Mouse (Mus musculus) cerebellum, postnatal 14 days (tissue): ENCODE measurements around the gene Esrrg.
A peak's percentile ranks its signal among the peaks of the same experiment; 100 is the strongest.

ENCODE experiments used
- DNase-seq, 2 experiments: peaks; one replicate each; pipeline ENCODE4 v3.0.0; 2021; ENCODE audit warnings: mixed read lengths in 2 of 2

Gene Esrrg

DNA sequence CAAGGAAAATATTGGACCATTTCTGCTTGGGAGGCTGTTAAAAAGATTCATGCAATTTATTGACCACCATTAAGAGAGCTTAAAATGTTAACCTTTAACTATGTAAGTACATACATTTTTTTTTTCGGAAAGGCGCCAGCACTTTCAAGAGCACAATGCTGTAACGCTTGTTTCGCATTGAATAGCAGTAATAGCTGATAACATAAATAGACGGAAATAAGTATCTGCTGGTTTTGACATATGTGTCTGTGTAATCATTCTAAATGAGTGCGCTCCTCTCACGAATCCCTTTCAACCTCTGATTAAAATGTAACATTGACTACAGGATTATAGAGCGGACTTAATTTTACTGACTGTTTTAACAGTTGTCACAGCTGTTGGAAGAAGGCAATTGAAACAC, 391.6 kb downstream of the Esrrg start:
- DNase-seq: no peak

DNA sequence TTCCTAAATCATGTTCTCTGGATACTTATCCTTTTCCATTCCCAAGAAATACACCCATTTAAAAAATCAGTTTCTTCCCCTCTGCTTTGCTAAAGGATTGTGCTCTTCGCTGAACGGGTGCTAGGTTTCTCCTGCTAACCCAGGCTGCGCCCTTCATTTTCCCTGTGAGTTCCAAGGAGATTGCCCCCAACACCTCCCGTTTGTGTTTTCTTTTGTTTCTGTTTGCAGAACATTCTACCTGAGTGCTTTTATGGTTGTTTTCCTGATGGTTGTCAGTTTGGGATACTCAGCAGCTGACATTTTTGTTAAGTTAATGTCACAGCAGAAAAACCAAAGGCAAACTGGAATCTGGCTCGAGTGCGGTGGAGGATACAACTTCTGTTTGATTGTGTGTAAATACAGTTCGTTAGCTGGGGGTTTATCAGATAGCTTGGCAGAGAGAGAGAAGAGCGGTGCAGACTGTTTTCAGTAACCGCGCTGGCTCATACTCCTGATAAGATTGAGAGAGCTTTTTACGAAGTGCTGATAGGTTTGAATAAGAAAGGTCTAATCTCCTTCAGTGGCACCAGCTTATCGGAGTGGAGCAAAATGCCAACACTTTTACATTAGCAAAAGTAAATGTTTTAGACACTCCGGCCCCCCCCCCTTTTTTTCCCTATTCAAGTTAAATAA, 398.4 kb downstream of the Esrrg start:
- DNase-seq: no peak

GRCm38 (mm10) chr1:188008476-188008875, 399.9 kb downstream of the Esrrg start:
- DNase-seq: no peak

DNA sequence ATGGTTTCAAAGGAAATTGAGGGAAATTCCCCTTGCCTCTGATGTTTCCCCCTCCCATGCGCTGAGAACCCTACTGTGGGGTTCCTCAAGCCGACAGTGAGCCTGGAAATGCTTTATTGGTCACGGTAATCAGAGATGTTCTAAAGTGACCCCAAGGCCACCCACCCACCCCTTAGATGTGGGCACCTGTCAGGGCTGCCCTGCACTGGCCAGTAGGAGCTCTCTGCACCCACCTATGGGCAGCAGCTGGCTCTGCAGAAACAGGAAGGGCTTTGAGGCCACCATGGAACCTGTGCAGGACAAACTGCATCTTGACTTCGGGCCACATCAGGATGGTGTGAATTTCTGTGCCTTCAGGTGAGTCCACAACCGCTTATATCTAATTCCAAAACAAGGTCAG, 401.3 kb downstream of the Esrrg start:
- no peak for DNase-seq

GRCm38 (mm10) chr1:188010860-188011259, 402.3 kb downstream of the Esrrg start:
- DNase-seq: no peak

GRCm38 (mm10) chr1:188014411-188014810, 405.8 kb downstream of the Esrrg start:
- DNase-seq: peak; percentile 98 to 99

DNA sequence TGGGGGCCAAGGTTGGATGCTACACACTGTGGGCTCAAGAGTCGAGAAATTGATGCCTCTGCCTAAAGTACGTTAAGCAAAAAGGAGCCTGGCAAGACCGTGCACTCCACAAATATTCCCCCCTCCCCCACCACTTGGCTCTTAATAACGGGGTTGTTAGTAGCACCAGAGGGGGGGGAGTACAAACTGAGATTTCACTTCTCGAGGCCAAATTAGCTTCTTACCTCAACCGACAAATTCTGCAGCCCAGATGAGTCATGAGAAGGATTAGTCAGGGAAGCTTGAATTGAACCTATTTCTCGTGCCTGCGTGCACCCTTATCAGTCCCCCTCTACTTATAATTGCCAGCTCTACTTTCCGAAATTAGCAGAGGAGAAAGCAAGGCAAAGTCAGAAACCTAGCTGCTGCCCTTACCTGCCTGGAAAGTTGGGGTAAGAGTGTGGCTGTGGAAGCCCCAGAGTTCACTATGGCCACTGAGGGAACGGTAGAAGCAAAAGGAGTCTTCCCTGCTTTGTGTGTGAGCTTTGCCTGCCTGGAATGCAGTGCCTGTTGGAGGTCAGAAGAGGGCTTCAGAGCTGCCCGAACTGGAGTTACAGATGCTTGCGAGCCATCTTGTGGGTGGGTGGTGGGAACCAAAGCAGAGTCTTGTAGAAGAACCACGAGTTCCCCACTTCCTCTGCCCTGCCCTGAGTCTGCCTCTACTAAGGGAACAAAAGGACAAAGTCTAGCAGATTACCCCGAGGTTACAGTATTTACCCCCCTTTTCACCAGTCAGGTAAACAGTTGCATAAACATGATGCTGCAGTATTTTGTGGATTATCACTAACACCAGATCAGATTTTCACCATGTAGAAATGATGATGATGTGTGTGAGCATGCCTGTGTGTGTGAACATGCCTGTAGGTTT, 409.6 kb downstream of the Esrrg start:
- peak in 1 of 2 experiments; percentile 44 for DNase-seq

- DNase-seq: no peak
Observed at GRCm38 (mm10) chr1:188029205-188029604, 420.6 kb downstream of the Esrrg start.

GRCm38 (mm10) chr1:188030116-188030515, 421.5 kb downstream of the Esrrg start:
- peak; percentile 35 to 53 for DNase-seq

DNA sequence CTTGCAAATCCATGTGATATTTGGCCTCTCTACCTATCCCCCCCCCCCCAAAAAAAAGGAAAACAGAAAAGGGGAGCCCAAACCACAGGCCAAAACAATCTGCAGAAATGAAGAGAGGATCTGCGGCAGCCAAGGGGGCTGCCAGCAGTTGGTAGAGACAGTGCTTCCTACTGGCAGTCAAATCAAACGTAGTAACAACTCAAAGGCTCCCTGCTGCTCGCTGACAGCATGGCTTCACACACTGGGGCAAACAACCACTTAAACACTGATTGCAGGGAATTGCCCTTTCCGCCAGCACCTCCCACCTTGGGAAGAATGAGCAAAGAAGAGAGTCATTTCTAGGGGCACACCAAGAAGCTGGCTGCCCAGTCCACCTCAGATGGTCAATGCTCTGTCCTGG, 422.7 kb downstream of the Esrrg start:
- no peak for DNase-seq

- DNase-seq: no peak
Observed at GRCm38 (mm10) chr1:188035957-188036356, 427.4 kb downstream of the Esrrg start.

- DNase-seq: peak; percentile 56 to 62
Observed at GRCm38 (mm10) chr1:188046691-188047121, 438.1 kb downstream of the Esrrg start.

DNA sequence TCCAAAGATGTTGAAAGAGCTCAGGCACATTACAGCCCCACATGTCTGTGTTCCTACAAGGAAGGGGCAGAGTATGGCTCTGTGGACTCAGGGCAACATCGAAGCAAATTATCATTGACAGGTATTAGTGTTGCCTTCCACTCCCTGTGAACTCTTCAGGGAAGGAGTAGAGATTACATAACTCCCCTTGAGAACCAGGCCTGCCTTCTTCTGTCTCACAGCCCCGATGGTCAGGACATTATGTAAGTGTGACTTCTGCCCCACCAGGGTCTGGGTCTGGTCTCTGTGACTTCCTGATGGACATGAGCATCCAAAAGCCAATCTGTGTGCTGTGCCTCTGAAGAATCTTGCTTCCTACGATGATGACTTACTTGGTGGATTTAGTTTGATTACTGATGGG, 438.6 kb downstream of the Esrrg start:
- DNase-seq: no peak

- DNase-seq: no peak
Observed at GRCm38 (mm10) chr1:188055888-188056287, 447.3 kb downstream of the Esrrg start.

- DNase-seq: no peak
Observed at GRCm38 (mm10) chr1:188057892-188058291, 449.3 kb downstream of the Esrrg start.

GRCm38 (mm10) chr1:188059006-188059405, 450.4 kb downstream of the Esrrg start:
- DNase-seq: no peak

- DNase-seq: no peak
Observed at GRCm38 (mm10) chr1:188060493-188060892, 451.9 kb downstream of the Esrrg start.

DNA sequence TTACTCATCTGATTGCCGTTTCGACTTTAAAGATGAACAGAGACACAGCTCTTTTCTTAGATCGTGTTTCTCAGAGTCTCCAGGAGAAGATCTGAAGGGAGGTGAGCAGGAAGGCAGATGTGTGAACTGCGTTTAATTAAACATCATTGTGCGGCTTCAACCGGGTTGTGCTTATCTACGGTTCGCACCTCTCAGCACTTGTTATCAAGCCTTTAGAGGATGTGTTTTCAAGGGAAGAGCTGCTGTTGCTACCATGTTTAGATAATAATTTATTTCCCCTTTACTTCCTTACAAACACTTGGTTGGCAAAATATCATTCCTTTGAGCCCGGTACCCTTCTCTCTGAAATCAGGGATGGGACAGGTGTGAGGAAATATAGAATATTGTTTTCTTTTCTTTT, 460.2 kb downstream of the Esrrg start:
- no peak for DNase-seq

GRCm38 (mm10) chr1:188069849-188070248, 461.3 kb downstream of the Esrrg start:
- no peak for DNase-seq

DNA sequence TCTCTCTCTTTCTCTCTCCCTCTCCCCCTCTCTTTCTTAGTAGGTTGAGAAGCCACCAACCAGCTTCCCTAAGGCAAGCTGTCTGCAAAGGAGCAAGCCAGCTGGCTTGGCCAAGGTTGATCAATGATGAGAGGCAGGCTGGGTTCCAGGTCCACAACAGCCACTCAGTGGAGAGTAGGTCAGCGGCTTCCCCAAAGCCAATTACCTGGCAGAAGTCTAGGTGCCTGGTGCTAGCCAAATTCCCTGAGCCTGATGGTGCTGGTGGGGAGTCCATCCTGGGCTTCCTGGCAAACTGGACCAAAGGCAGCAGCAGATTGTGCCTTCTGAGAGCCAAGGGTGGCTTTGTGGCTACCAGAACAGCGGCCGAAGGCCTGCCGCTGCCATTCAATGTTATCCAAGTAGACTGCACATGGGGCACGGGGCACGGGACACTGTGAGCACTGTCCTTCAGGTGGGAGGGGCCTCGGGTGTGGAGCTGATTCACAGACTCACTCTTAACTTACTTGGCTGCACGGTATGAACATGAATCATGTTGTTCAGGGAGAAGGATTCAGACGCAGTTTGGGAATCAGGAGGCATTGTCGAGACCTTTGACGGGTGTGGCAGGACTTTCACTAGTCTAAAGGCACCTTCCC, 469.1 kb downstream of the Esrrg start:
- DNase-seq: peak; percentile 95 to 96

GRCm38 (mm10) chr1:188080261-188080875, 471.8 kb downstream of the Esrrg start:
- DNase-seq: no peak

GRCm38 (mm10) chr1:188082665-188083640, 474.4 kb downstream of the Esrrg start:
- peak; percentile 64 to 71 for DNase-seq
